Comparison of ENCODE assay signal across 16 mouse cellular contexts in the genomic region with DNA sequence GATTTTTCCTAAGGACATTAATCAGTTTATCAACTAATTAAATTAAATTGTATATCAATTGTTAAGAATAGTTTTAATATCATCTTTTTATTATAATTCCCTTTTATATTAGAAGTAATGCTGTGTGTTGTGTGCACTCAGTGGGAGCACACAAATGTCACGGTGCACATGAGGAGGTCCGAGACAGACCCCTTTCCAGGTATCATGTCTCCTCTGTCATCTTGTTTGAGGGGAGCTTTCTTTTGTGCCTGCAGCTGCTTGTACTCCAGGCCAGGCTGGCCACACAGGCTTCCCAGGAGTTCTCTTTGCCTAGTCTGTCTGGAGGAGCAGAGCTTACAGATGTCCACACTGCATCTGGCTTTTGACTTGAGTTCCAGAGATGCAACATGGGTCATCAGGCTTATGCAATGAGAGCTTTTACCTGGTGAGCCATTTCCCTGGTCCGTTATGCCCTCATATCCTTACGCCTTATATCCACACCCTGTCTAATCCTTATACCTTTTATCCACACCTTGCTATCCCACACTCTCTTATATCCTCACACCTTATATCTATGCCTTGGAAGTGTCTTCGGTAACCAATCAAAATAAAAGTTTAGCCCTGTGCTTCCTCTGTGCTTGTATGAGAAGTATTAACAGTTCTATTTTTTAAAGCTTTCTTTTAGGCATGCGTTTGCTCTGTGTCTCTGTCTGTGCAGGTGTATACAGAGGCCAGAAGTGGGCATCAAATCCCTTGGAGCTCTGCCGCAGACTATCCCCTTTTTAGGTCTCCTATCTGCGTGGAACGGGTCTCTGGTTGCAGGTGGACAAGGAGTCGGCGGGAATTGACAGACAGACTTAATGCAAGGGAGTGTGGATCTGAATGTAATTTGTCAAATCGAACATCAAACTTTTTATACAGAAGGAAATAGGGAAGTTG.
"Had no signal": no experiment of that assay in that cellular context is flagged by ENCODE, and none has a peak within 500 bp of the region (broad histone marks: within the 10 kb centered on the region; RNA-seq: fewer than 3 reads in every experiment).

No protein-coding gene starts in this region.

- DNase-seq: cerebellum, adult 9-10 months; cerebellum, adult 9-11 months; cerebellum, postnatal 10 days; cerebellum, postnatal 14 days; cerebellum, postnatal 25 days; cerebellum, postnatal 36 days; embryo, embryonic 11 days; forebrain, postnatal 0 days; gastrocnemius, adult 2 months; gastrocnemius, postnatal 10 days; gastrocnemius, postnatal 14 days; gastrocnemius, postnatal 25 days; gastrocnemius, postnatal 36 days; heart, adult 11 months; heart, adult 18-20 months; heart, adult 2 months had no signal
